Mouse (Mus musculus): ENCODE results near the gene Cyth4. TPM values are rescaled to one million over a fixed set of nuclear protein-coding genes. Genes with fewer than 3 reads are reported as not detected.

Gene Cyth4
- total and polyA plus RNA-seq, 2 experiments from 2014 or later, result 2.8 to 6.0 TPM

DNA sequence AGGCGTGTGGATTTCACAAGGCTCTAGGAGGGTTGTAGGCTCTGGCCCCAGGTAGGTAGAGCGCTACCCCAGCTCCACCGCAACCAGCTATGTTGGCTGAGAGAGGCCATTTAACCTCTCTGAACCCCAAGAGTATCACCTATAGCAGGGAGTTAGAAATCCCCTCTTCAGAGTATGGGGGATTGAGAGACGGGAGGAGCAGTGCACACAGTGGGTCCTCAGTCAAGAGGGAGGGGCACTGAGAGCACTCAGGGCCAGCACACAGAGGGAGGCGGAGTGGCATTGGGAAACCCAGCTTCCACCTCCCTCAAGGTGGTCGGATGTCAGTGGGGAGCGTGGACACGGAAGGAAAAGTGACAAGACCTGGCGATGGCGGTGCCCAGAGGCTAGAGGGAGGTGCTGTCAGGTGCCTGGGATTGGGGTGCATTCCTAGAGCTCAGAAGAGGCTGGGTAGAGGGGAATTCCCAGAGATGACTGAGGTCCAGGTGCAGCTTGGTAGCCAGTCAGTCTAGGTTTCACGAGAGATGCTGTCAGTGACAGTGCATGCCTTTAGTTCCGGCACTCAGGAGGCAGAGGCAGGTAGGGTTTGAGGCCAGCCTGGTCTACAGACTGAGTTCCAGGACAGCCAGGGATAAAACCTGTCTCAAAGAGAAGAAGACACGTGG lies 2.8 kb downstream of the Cyth4 start:
- ATAC-seq (ENCODE audit: insufficient read depth, low read depth), result no peak
- Histone ChIP-seq H3K4me2 (ENCODE audit: low read depth, low read length) (no peak overlapping the region), H3K36me3 (replicated peaks; ENCODE audit: control insufficient read depth, insufficient read depth, low read length) (no peaks in the 10 kb centered on the region), H3K9me3 (replicated peaks; ENCODE audit: control insufficient read depth, low read length) (no peaks in the 10 kb centered on the region), H3K27me3 (ENCODE audit: control insufficient read depth, insufficient read depth, low read length) (no peaks in the 10 kb centered on the region), H3K4me3 (ENCODE audit: low read depth, low read length) (no peak overlapping the region), H3K27ac (ENCODE audit: low read depth) (no peak overlapping the region), H3K9ac (replicated peaks; ENCODE audit: low read depth, low read length) (no peak overlapping the region), H3K4me1 (ENCODE audit: control insufficient read depth, insufficient read depth) (no peaks in the 10 kb centered on the region)
- TF ChIP-seq EP300 (IDR thresholded peaks at IDR 0.05; ENCODE audit: low read depth) (no peak), CTCF (IDR thresholded peaks at IDR 0.05; ENCODE audit: low read depth) (no peak)
- no peak for DNase-seq (ENCODE audit: low spot score)
- WGBS, result 68% methylated on average over 13 of the region's 13 CpGs

- no peaks in the 10 kb centered on the region for H3K9me3 ChIP-seq (replicated peaks; ENCODE audit: control insufficient read depth, low read length)
- H3K4me3 ChIP-seq (ENCODE audit: low read depth, low read length), result no peak overlapping the region
- H3K4me2 ChIP-seq (ENCODE audit: low read depth, low read length), result no peak overlapping the region
- no peaks in the 10 kb centered on the region for H3K27me3 ChIP-seq (ENCODE audit: control insufficient read depth, insufficient read depth, low read length)
- no peak for DNase-seq (ENCODE audit: low spot score)
- H3K27ac ChIP-seq (ENCODE audit: low read depth), result no peak overlapping the region
- ATAC-seq (ENCODE audit: insufficient read depth, low read depth), result no peak
- H3K4me1 ChIP-seq (ENCODE audit: control insufficient read depth, insufficient read depth), result no peaks in the 10 kb centered on the region
- no peaks in the 10 kb centered on the region for H3K36me3 ChIP-seq (replicated peaks; ENCODE audit: control insufficient read depth, insufficient read depth, low read length)
- no peak for TF ChIP-seq EP300 (IDR thresholded peaks at IDR 0.05; ENCODE audit: low read depth)
- no peak for TF ChIP-seq CTCF (IDR thresholded peaks at IDR 0.05; ENCODE audit: low read depth)
- WGBS, result 65% methylated on average over 6 of the region's 6 CpGs
- no peak overlapping the region for H3K9ac ChIP-seq (replicated peaks; ENCODE audit: low read depth, low read length)
These were observed 4.3 kb downstream of the Cyth4 start for GRCm38 (mm10) chr15:78601180-78601579.

DNA sequence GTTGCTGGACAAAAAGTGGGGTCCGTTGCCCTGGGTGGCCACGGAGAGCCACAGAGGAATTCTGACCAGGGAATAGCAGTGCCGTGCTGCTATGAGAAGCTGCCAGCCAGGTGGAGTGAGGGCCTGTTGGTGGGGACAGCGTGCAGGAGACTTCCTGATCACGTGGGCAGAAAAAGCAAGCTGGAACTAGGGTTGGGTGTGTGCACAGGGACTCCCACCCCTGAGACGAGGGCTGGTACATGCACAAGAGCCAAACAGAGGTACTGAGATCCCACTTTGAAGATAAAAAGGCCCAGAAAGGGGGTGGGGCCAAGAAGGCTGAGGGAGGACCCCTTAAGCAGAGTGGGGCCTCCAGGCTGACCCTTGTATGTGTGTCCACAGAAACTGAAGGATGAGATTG lies 7.4 kb downstream of the Cyth4 start:
- TF ChIP-seq CTCF (IDR thresholded peaks at IDR 0.05; ENCODE audit: low read depth) (no peak), EP300 (IDR thresholded peaks at IDR 0.05; ENCODE audit: low read depth) (no peak)
- ATAC-seq (ENCODE audit: insufficient read depth, low read depth) (no peak), DNase-seq (ENCODE audit: low spot score) (no peak)
- Histone ChIP-seq H3K9me3 (replicated peaks; ENCODE audit: control insufficient read depth, low read length) (no peaks in the 10 kb centered on the region), H3K4me1 (ENCODE audit: control insufficient read depth, insufficient read depth) (no peaks in the 10 kb centered on the region), H3K9ac (replicated peaks; ENCODE audit: low read depth, low read length) (no peak overlapping the region), H3K27me3 (ENCODE audit: control insufficient read depth, insufficient read depth, low read length) (no peaks in the 10 kb centered on the region), H3K27ac (ENCODE audit: low read depth) (no peak overlapping the region), H3K36me3 (replicated peaks; ENCODE audit: control insufficient read depth, insufficient read depth, low read length) (no peaks in the 10 kb centered on the region), H3K4me2 (ENCODE audit: low read depth, low read length) (no peak overlapping the region), H3K4me3 (ENCODE audit: low read depth, low read length) (no peak overlapping the region)
- 65% methylated on average over 6 of the region's 6 CpGs for WGBS

DNA sequence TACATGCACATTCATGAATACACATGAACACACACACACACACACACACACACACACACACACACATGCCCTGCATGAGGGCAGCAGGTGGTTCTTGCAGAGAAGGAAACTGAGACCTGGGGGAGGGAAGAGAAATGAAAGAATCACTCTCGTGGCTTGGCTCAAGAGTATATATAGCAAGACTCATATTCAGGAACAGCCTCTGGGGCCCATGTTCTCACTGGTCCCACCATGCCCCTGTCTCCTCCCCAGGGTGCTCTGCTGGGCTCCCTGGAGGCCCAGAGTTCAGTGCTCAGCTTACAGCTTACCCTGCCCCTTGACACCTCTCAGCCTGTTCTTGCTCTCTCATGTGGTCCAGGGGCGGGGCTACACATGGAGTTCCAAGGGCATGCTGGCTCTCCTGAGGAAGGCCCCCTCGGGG lies 8.5 kb downstream of the Cyth4 start:
- DNase-seq (ENCODE audit: low spot score) (no peak), ATAC-seq (ENCODE audit: insufficient read depth, low read depth) (no peak)
- no peaks in the 10 kb centered on the region for H3K36me3 ChIP-seq (replicated peaks; ENCODE audit: control insufficient read depth, insufficient read depth, low read length)
- no peak overlapping the region for H3K9ac ChIP-seq (replicated peaks; ENCODE audit: low read depth, low read length)
- H3K27ac ChIP-seq (ENCODE audit: low read depth), result no peak overlapping the region
- H3K4me3 ChIP-seq (ENCODE audit: low read depth, low read length), result no peak overlapping the region
- 41% methylated on average over 3 of the region's 3 CpGs for WGBS
- no peaks in the 10 kb centered on the region for H3K4me1 ChIP-seq (ENCODE audit: control insufficient read depth, insufficient read depth)
- no peaks in the 10 kb centered on the region for H3K9me3 ChIP-seq (replicated peaks; ENCODE audit: control insufficient read depth, low read length)
- H3K4me2 ChIP-seq (ENCODE audit: low read depth, low read length), result no peak overlapping the region
- H3K27me3 ChIP-seq (ENCODE audit: control insufficient read depth, insufficient read depth, low read length), result no peaks in the 10 kb centered on the region
- TF ChIP-seq CTCF (IDR thresholded peaks at IDR 0.05; ENCODE audit: low read depth), result no peak
- TF ChIP-seq EP300 (IDR thresholded peaks at IDR 0.05; ENCODE audit: low read depth), result no peak

- 81% methylated on average over 6 of the region's 6 CpGs for whole genome bisulfite sequencing
- no peaks in the 10 kb centered on the region for H3K9me3 ChIP-seq (replicated peaks; ENCODE audit: control insufficient read depth, low read length)
- no peaks in the 10 kb centered on the region for H3K36me3 ChIP-seq (replicated peaks; ENCODE audit: control insufficient read depth, insufficient read depth, low read length)
- no peaks in the 10 kb centered on the region for H3K4me1 ChIP-seq (ENCODE audit: control insufficient read depth, insufficient read depth)
- ATAC-seq (ENCODE audit: insufficient read depth, low read depth), result no peak
- no peaks in the 10 kb centered on the region for H3K27me3 ChIP-seq (ENCODE audit: control insufficient read depth, insufficient read depth, low read length)
- no peak overlapping the region for H3K4me2 ChIP-seq (ENCODE audit: low read depth, low read length)
- H3K9ac ChIP-seq (replicated peaks; ENCODE audit: low read depth, low read length), result no peak overlapping the region
- H3K27ac ChIP-seq (ENCODE audit: low read depth), result no peak overlapping the region
- TF ChIP-seq CTCF (IDR thresholded peaks at IDR 0.05; ENCODE audit: low read depth) (no peak), EP300 (IDR thresholded peaks at IDR 0.05; ENCODE audit: low read depth) (no peak)
- no peak overlapping the region for H3K4me3 ChIP-seq (ENCODE audit: low read depth, low read length)
- no peak for DNase-seq (ENCODE audit: low spot score)
These were observed 9.2 kb downstream of the Cyth4 start for GRCm38 (mm10) chr15:78606059-78606458.

- no peaks in the 10 kb centered on the region for H3K9me3 ChIP-seq (replicated peaks; ENCODE audit: control insufficient read depth, low read length)
- H3K4me2 ChIP-seq (ENCODE audit: low read depth, low read length), result no peak overlapping the region
- H3K27me3 ChIP-seq (ENCODE audit: control insufficient read depth, insufficient read depth, low read length), result no peaks in the 10 kb centered on the region; the same call in 1 of the 2 replicates
- no peak overlapping the region for H3K9ac ChIP-seq (replicated peaks; ENCODE audit: low read depth, low read length)
- no peak overlapping the region for H3K4me3 ChIP-seq (ENCODE audit: low read depth, low read length)
- no peak for TF ChIP-seq CTCF (IDR thresholded peaks at IDR 0.05; ENCODE audit: low read depth)
- TF ChIP-seq EP300 (IDR thresholded peaks at IDR 0.05; ENCODE audit: low read depth), result no peak
- H3K4me1 ChIP-seq (ENCODE audit: control insufficient read depth, insufficient read depth), result no peaks in the 10 kb centered on the region
- DNase-seq (ENCODE audit: low spot score) (peak; percentile 14), ATAC-seq (ENCODE audit: insufficient read depth, low read depth) (no peak)
- no peak overlapping the region for H3K27ac ChIP-seq (ENCODE audit: low read depth)
- 49% methylated on average over 4 of the region's 4 CpGs for WGBS
- H3K36me3 ChIP-seq (replicated peaks; ENCODE audit: control insufficient read depth, insufficient read depth, low read length), result no peaks in the 10 kb centered on the region
These were observed 10.6 kb downstream of the Cyth4 start for GRCm38 (mm10) chr15:78607463-78607862.

Data from heart, postnatal 0 days (tissue).